Mouse (Mus musculus) cerebellum, adult 2 months (tissue): ENCODE results near the gene Hmga1. TPM values are rescaled to one million over a fixed set of nuclear protein-coding genes. Genes with fewer than 3 reads are reported as not detected.
A peak's percentile ranks its signal among the peaks of the same experiment; 100 is the strongest.

Source experiments
- DNase-seq, 2 experiments: peaks; one replicate each; pipeline ENCODE4 v3.0.0; 2021
- H3K27ac ChIP-seq: fragments of 200-500 bp; 2 replicates; pipeline ENCODE4 v1.5.1; 2012; ENCODE audit warnings: low read length, control low read depth, inconsistent platforms; ENCODE audit not compliant: insufficient read depth
- H3K27me3 ChIP-seq: fragments of 200-500 bp; 2 replicates; pipeline ENCODE4 v1.6.1; 2012; ENCODE audit warnings: inconsistent platforms, mild to moderate bottlenecking, low read length, moderate library complexity; ENCODE audit not compliant: control insufficient read depth, insufficient read depth
- H3K4me1 ChIP-seq: fragments of 200-500 bp; 2 replicates; pipeline ENCODE4 v1.6.1; 2011; ENCODE audit warnings: low read length; ENCODE audit not compliant: control insufficient read depth, insufficient read depth
- H3K4me3 ChIP-seq: fragments of 200-500 bp; replicated peaks from 2 replicates; pipeline ENCODE3; 2011; ENCODE audit warnings: mild to moderate bottlenecking, low read depth, low read length, control low read depth; ENCODE audit not compliant: insufficient read depth
- CTCF ChIP-seq: fragments of 200-500 bp; IDR thresholded peaks from 2 replicates; pipeline ENCODE4 v1.5.1; 2011; ENCODE audit warnings: low read depth, mild to moderate bottlenecking, control low read depth, low read length, moderate library complexity, borderline replicate concordance; ENCODE audit not compliant: insufficient read depth
- POLR2A ChIP-seq: fragments of 200-500 bp; IDR thresholded peaks from 2 replicates; pipeline ENCODE4 v1.6.1; 2011; ENCODE audit warnings: low read length, control low read depth, borderline replicate concordance; ENCODE audit not compliant: insufficient read depth
- WGBS: fragments of 180-500 bp; shearing (Covaris S2); methylation state at CpG from one replicate; pipeline ENCODE4 v1.1.7; 2018; 5-methylcytosine and 5-hydroxymethylcytosine counted together
- polyA plus RNA-seq: library from polyadenylated mRNA; depleted of rRNA; stranded (reverse); fragments of >200 nt; gene quantifications from 2 replicates; pipeline ENCODE4 v1.2.3, GENCODE M21; 2012

Gene Hmga1
- polyA plus RNA-seq, 1 experiment = 133 TPM

DNA sequence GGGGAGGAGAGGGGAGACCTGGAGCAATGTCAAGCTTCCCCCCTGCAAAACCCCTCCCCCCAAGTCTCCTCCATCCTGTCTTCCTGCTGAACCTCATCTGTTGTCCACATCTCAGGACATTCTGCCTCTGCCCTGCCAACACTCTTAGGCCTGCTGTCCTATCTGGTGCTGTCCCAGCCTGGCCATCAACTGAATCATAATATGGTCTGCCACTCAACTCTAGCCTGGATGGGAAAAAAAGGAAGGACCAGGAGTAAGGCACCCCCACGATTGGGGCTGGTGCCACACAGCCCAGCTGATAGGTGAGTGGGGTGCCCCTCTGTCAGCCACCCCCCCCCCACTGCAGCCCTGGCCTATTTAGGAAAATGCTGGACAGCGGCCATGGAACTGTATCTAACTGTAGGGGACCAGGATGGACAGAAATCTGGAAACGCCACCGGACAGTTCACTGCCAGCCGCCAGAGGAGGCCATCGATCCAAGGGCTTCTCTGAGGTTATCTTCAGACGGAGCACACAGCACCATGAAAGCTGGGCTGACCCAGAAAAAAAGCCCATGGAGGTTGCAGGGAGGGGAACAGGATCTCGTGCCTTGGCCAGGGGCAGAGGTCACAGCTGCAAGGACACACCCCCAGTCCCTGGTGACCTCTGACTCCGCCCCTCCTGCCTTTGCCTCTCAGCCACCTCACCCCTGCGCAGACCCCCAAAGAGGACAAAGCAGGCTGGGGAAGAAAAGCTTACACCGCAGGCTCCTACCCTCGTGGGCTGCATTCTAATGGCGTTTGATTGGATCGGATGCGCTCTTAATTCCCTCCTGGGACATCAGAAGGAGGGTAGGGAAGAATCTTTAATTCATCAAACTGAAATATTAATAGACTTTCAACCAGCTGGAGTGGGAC lies 37.3 kb upstream of the Hmga1 start:
- Histone ChIP-seq H3K4me3 (no peak overlapping the region), H3K27ac (no peak overlapping the region), H3K27me3 (no peaks in the 10 kb centered on the region), H3K4me1 (peaks cover 24% of the 10 kb centered on the region)
- TF ChIP-seq POLR2A (no peak), CTCF (no peak)
- peak in 1 of 2 experiments; percentile 30 for DNase-seq
- WGBS = 55% methylated on average over 15 of the region's 15 CpGs

DNA sequence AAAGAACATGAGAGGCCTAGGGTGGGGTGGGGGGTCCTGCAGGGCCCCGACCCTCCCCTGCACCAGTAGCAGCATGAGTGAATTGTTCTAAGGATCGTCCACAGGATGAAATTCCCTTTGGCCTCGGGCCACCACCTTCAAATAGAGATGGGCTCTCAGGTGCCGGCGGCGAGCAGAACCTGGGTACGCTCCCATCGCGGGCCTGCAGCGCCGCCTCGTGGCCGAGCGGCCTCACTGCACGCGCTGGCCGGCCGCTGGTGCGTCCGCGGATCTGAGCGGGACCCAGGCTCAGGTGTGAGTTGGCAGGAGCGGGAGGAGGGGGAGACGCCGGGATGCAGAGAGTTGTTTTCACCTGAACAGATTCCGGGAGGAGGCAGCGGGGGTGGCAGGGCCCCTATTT lies 35.7 kb upstream of the Hmga1 start:
- H3K27me3 ChIP-seq = no peaks in the 10 kb centered on the region
- TF ChIP-seq CTCF (peak; percentile 90), POLR2A (no peak)
- DNase-seq = peak; percentile 76 to 86
- WGBS = 2% methylated on average over 27 of the region's 27 CpGs
- H3K4me3 ChIP-seq = no peak overlapping the region
- peaks cover 24% of the 10 kb centered on the region for H3K4me1 ChIP-seq
- no peak overlapping the region for H3K27ac ChIP-seq

DNA sequence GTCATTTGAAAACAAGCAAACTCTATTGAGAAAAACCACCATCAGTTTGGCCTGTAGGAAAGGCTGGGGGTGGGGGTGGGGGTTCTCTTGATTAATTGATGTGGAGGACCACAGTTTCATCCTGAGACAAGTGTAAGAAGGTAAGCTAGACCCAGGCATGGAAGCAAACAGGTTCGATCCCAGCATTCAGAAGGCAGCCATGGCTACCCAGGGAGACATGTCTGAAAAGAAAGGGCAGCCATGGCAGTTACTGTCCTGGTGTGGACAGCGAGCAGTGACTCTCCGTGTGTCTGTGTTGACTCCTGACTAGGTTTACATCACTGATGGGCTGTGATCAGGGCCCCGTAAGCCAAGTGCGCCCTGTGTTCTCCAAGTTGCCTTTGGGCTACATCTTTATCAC lies 35.0 kb upstream of the Hmga1 start, which contains the start of gene Grm4:
Gene Grm4, minus strand, starts transcription at position 101 of the 400 bp plus-strand sequence.
- H3K4me3 ChIP-seq = no peak within 1 kb of the TSS
- no peaks in the 10 kb centered on the region for H3K27me3 ChIP-seq
- TF ChIP-seq POLR2A (no peak), CTCF (no peak)
- 75% methylated on average over 5 of the region's 5 CpGs for WGBS
- H3K4me1 ChIP-seq = peaks cover 24% of the 10 kb centered on the region
- no peak within 1 kb of the TSS for H3K27ac ChIP-seq
- no peak for DNase-seq

DNA sequence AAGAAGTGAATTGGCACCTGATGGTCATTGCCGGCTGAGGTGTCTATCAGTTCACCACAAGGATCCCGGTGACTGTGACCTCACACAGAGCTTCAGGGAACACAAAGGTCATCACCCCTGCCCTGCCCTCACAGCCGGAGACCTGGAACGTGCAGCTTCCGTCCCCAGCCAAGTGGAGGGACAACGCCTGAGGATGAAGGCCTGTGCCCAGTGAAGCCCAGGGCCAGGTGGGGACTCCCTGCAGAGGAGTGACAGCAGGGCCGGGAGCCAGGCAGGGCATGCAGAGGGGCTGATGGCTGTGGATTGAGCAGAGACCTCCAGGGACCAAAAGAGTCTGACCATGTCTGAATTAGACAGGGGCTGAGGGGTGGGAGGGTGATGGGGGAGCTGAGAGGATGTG lies 33.2 kb upstream of the Hmga1 start:
- peak in 1 of 2 experiments; percentile 37 for DNase-seq
- no peak overlapping the region for H3K27ac ChIP-seq
- TF ChIP-seq POLR2A (no peak), CTCF (no peak)
- H3K27me3 ChIP-seq = no peaks in the 10 kb centered on the region
- H3K4me1 ChIP-seq = peaks cover 17% of the 10 kb centered on the region
- H3K4me3 ChIP-seq = no peak overlapping the region
- WGBS = 34% methylated on average over 7 of the region's 7 CpGs

DNA sequence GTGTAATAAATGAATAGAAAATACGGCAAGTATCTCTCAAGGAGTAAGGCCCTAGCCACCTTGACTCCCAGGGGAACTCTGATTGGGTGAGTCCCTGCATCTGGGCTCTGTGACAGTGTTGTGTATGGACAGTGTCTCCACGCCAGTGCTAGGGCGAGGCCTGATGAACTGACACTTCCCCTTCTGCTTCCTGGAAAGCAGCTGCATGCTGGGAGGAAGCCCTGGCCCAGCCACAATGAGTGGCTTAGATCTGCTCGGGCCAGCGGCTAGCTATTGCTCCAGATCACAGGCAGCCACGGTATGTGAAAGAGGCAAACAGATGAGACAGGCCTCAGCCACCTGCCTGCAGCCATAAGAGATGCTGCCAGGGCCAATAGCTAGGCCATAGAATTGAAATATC lies 29.1 kb upstream of the Hmga1 start:
- no peak for TF ChIP-seq CTCF
- TF ChIP-seq POLR2A = no peak
- DNase-seq = no peak
- Histone ChIP-seq H3K27ac (no peak overlapping the region), H3K27me3 (no peaks in the 10 kb centered on the region), H3K4me1 (peaks cover 4% of the 10 kb centered on the region), H3K4me3 (no peak overlapping the region)
- WGBS = 59% methylated on average over 6 of the region's 6 CpGs

DNA sequence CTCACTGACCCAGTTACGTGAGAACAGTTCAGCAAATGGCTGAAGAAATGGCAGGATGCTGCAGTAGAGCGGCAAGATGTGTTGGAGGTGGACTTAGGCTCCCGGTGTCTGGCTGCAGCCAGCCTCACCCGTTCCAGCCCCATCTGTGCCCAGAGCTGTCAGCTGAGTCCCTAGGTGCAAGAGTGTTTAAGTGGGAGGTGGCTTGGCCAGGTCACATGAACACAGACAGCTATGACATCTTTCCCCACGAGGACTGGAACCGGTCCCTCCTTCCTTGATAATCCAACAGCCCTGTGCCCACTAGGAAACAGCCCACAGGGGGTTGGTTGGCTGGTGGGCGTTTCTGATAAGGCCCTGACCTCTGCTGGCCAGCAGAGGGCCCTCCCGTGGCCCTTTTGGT lies 28.3 kb upstream of the Hmga1 start:
- H3K27me3 ChIP-seq = no peaks in the 10 kb centered on the region
- no peak overlapping the region for H3K4me3 ChIP-seq
- WGBS = 22% methylated on average over 8 of the region's 8 CpGs
- TF ChIP-seq CTCF = peak; percentile 11; the same call in 1 of the 2 replicates
- TF ChIP-seq POLR2A = no peak
- DNase-seq = no peak
- peaks cover 2% of the 10 kb centered on the region for H3K4me1 ChIP-seq
- H3K27ac ChIP-seq = no peak overlapping the region

DNA sequence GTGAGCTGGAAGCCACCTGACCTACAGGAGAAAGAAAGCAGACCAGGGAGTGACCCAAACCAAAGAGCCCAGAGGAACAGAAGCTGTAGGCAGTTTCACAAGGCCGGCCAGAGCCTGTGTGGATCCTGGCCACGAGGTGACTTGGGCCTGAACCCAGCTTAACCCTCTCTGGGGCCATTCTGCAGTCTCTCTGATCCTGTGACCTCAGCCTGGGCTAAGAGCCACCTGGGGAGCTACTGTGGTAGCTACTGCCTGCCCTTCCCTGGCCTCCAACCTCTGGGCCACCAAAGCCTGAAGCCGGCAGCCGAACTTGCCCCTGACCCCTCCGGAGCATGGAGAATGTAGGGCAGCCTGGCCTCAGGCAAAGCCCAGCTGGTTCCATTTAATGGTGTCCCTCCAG lies 27.5 kb upstream of the Hmga1 start:
- Histone ChIP-seq H3K27ac (no peak overlapping the region), H3K4me1 (no peaks in the 10 kb centered on the region; the same call in 1 of the 2 replicates), H3K27me3 (no peaks in the 10 kb centered on the region), H3K4me3 (no peak overlapping the region)
- no peak for DNase-seq
- WGBS = 85% methylated on average over 5 of the region's 5 CpGs
- no peak for TF ChIP-seq CTCF
- no peak for TF ChIP-seq POLR2A

DNA sequence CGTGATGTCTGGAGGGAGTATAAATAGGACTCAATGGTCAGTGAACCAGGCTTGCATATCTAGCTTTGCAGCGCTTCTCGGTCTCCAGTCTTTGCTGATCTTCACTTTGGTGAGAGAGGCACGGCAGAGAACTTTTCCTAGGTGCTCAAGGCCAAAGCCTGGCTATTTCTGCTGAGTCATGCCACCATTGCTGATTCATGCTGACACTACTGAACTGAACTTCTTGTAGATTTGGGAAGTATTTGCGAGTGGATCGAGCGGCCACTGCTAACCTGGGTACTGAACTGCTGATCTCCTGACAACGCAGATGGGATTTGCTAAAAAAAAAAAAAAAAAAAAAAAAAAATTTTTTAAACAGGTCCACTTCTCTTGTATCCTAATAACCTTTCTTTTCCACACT lies 24.2 kb upstream of the Hmga1 start:
- Histone ChIP-seq H3K27ac (no peak overlapping the region), H3K4me3 (no peak overlapping the region), H3K27me3 (no peaks in the 10 kb centered on the region), H3K4me1 (peaks cover 3% of the 10 kb centered on the region; the same call in 1 of the 2 replicates)
- DNase-seq = no peak
- WGBS = 95% methylated on average over 8 of the region's 8 CpGs
- TF ChIP-seq POLR2A (no peak), CTCF (no peak)

DNA sequence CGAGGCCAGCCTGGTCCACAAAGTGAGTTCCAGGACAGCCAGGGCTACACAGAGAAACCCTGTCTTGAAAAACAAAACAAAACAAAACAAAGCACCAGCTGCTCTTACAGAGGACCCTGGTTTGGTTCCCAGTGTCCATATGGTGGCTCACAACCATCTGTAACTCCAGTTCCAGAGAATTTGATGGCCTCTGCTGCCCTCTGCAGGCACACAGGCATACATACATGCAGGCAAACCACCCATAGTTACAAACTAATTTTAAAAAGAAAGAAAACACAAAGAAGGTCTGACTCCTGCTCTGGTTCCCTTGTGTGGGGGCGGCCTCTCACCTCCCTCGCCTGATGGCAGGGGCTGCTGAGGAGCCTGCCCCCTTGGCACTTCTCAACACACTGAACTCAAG lies 22.9 kb upstream of the Hmga1 start:
- TF ChIP-seq POLR2A (no peak), CTCF (no peak; the same call in 1 of the 2 replicates)
- DNase-seq = no peak
- 91% methylated on average over 3 of the region's 3 CpGs for WGBS
- Histone ChIP-seq H3K27me3 (no peaks in the 10 kb centered on the region), H3K27ac (no peak overlapping the region), H3K4me3 (no peak overlapping the region), H3K4me1 (peaks cover 3% of the 10 kb centered on the region; the same call in 1 of the 2 replicates)
